Mouse (Mus musculus) heart, embryonic 11.5 days (tissue): Measurements from ENCODE around the gene Ubash3b. TPM values are rescaled to one million over a fixed set of nuclear protein-coding genes. Genes with fewer than 3 reads are reported as not detected.

Source experiments
- ATAC-seq: fragments of 200-750 bp; cut with Nextera tagmentation; replicated peaks from 2 replicates; pipeline ENCODE4 v1.8.0; 2017; ENCODE audit warnings: moderate library complexity; ENCODE audit not compliant: insufficient number of reproducible peaks, low FRiP score, low TSS enrichment
- H3K27ac ChIP-seq: fragments of 300-500 bp; sonication (generic); 2 replicates; pipeline ENCODE4 v1.5.1; 2014; ENCODE audit warnings: mild to moderate bottlenecking, low read depth, low read length
- H3K27me3 ChIP-seq: fragments of 300-500 bp; sonication (generic); 2 replicates; pipeline ENCODE4 v1.6.1; 2014; ENCODE audit warnings: mild to moderate bottlenecking, low read length, mixed read lengths; ENCODE audit not compliant: control insufficient read depth, insufficient read depth
- H3K36me3 ChIP-seq: fragments of 300-500 bp; sonication (generic); 2 replicates; pipeline ENCODE4 v1.6.1; 2014; ENCODE audit warnings: mild to moderate bottlenecking, low read length, moderate library complexity, mixed read lengths; ENCODE audit not compliant: control insufficient read depth, insufficient read depth
- H3K4me1 ChIP-seq: fragments of 300-500 bp; sonication (generic); 2 replicates; pipeline ENCODE4 v1.6.1; 2014; ENCODE audit warnings: low read length; ENCODE audit not compliant: control insufficient read depth, insufficient read depth
- H3K4me2 ChIP-seq: fragments of 300-500 bp; sonication (generic); 2 replicates; pipeline ENCODE4 v1.6.1; 2014; ENCODE audit warnings: mild to moderate bottlenecking, moderate library complexity
- H3K4me3 ChIP-seq: fragments of 300-500 bp; sonication (generic); 2 replicates; pipeline ENCODE4 v1.5.1; 2014; ENCODE audit warnings: low read depth, low read length
- H3K9ac ChIP-seq: fragments of 300-500 bp; sonication (generic); 2 replicates; pipeline ENCODE4 v1.6.1; 2014; ENCODE audit warnings: mild to moderate bottlenecking, low read depth, low read length, moderate library complexity
- H3K9me3 ChIP-seq: fragments of 300-500 bp; sonication (generic); replicated peaks from 2 replicates; pipeline ENCODE4 v1.6.1; 2016; ENCODE audit warnings: low read length; ENCODE audit not compliant: control insufficient read depth
- WGBS: fragments of 180-500 bp; shearing (Covaris S2); extraction: QIAGEN DNeasy Blood & Tissue Kit; methylation state at CpG from one replicate; pipeline ENCODE4 v1.1.7; 2014; ENCODE audit not compliant: insufficient replicate concordance; 5-methylcytosine and 5-hydroxymethylcytosine counted together
- polyA plus RNA-seq: library from polyadenylated mRNA; unstranded; fragments of >200 nt; fragmentation: Nextera tagmentation; extraction: Ambion mirVana; gene quantifications from 2 replicates; pipeline ENCODE4 v1.2.1, GENCODE M21; 2014

The Ubash3b gene
- polyA plus RNA-seq, 1 experiment from 2014 or later: 15.2 TPM

- H3K36me3 ChIP-seq: no peaks in the 10 kb centered on the region
- no peak overlapping the region for H3K4me2 ChIP-seq
- H3K27me3 ChIP-seq: no peaks in the 10 kb centered on the region
- no peaks in the 10 kb centered on the region for H3K9me3 ChIP-seq
- H3K27ac ChIP-seq: no peak overlapping the region
- 56% methylated on average over 3 of the region's 3 CpGs for WGBS
- H3K4me1 ChIP-seq: peaks cover 21% of the 10 kb centered on the region
- no peak overlapping the region for H3K9ac ChIP-seq
- ATAC-seq: no peak
- no peak overlapping the region for H3K4me3 ChIP-seq
Measured at GRCm38 (mm10) chr9:41173158-41173557, 11.7 kb upstream of the Ubash3b start.

- Histone ChIP-seq H3K9me3 (no peaks in the 10 kb centered on the region), H3K4me2 (no peak overlapping the region; the same call in 1 of the 2 replicates), H3K36me3 (no peaks in the 10 kb centered on the region), H3K27me3 (no peaks in the 10 kb centered on the region), H3K9ac (no peak overlapping the region), H3K27ac (no peak overlapping the region), H3K4me1 (peaks cover 21% of the 10 kb centered on the region), H3K4me3 (no peak overlapping the region)
- 77% methylated on average over 8 of the region's 8 CpGs for WGBS
- no peak for ATAC-seq
Measured at GRCm38 (mm10) chr9:41172426-41172825, 10.9 kb upstream of the Ubash3b start.

DNA sequence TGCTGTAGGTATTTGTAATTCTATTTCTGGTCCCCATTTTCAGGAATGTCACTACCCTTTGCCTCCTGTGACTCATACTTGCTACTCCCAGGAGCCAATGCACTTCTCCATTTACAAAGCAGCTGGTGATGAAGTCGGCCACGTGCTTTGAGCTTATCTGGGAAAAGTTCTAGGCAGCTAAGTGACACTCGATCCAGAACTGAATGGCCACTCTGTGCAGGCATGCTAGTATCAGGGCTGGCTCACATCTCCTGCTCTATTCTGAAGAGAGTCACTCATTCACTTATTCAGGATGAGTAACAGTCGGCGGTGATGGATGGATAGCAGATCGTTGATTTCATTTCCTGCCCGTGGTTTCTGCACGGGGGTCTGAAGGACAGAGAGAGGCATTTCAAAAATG is 8.5 kb upstream of the Ubash3b start:
- ATAC-seq: peak; percentile 68; the same call in 1 of the 2 replicates
- no peak overlapping the region for H3K9ac ChIP-seq
- no peaks in the 10 kb centered on the region for H3K27me3 ChIP-seq
- no peaks in the 10 kb centered on the region for H3K36me3 ChIP-seq
- no peaks in the 10 kb centered on the region for H3K9me3 ChIP-seq
- 7% methylated on average over 8 of the region's 8 CpGs for WGBS
- H3K4me1 ChIP-seq: peaks cover 21% of the 10 kb centered on the region
- H3K27ac ChIP-seq: no peak overlapping the region; the same call in 1 of the 2 replicates
- H3K4me2 ChIP-seq: no peak overlapping the region
- no peak overlapping the region for H3K4me3 ChIP-seq

DNA sequence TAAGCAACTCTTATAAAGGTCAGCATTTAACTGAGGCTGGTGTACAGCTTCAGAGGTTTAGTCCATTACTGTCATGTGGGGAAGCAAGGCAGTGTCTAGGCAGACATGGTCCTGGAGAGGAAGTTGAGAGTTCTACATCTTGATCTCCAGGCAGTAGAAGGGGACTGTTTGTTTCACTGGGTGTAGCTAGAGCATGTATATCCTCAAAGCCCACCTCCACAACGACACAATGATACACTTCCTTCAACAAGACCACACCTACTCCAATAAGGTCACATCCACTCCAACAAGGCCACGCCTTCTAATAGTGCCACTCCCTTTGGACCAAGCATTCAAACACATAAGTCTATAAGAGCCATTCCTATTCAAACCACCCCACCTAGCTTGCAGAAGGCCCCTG is 7.2 kb upstream of the Ubash3b start:
- H3K9me3 ChIP-seq: no peaks in the 10 kb centered on the region
- no peaks in the 10 kb centered on the region for H3K36me3 ChIP-seq
- H3K27me3 ChIP-seq: no peaks in the 10 kb centered on the region
- peaks cover 21% of the 10 kb centered on the region for H3K4me1 ChIP-seq
- H3K27ac ChIP-seq: no peak overlapping the region
- ATAC-seq: no peak
- no peak overlapping the region for H3K9ac ChIP-seq
- 70% methylated on average over 2 of the region's 2 CpGs for WGBS
- H3K4me2 ChIP-seq: no peak overlapping the region
- H3K4me3 ChIP-seq: no peak overlapping the region

- Histone ChIP-seq H3K27me3 (no peaks in the 10 kb centered on the region), H3K36me3 (no peaks in the 10 kb centered on the region), H3K4me1 (peaks cover 19% of the 10 kb centered on the region), H3K4me2 (no peak overlapping the region), H3K4me3 (no peak overlapping the region), H3K27ac (no peak overlapping the region), H3K9me3 (no peaks in the 10 kb centered on the region), H3K9ac (no peak overlapping the region)
- ATAC-seq: no peak
- 89% methylated on average over 6 of the region's 6 CpGs for WGBS
Measured at GRCm38 (mm10) chr9:41168206-41168605, 6.7 kb upstream of the Ubash3b start.

DNA sequence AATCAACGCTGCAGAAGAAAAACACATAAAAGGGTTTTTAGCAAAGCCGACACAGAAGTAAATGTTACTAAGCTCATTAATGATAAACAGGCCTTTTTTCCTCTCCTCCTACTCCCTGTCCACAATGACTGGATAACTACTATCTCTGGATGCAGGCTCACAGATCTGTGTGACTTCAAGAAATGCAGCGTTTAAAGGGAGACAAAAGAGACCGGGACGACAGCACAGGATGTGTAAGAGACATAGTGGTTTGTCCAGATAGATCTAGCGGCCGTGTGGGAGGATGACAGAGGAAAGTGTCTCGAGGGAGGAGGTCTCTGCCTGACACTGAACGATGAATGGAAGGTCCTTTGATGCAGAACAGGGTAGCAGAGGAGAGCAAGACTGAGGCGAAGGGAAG is 5.4 kb upstream of the Ubash3b start:
- 28% methylated on average over 10 of the region's 10 CpGs for WGBS
- Histone ChIP-seq H3K27ac (no peak overlapping the region), H3K36me3 (no peaks in the 10 kb centered on the region), H3K4me2 (no peak overlapping the region), H3K9me3 (no peaks in the 10 kb centered on the region), H3K27me3 (no peaks in the 10 kb centered on the region), H3K4me3 (no peak overlapping the region), H3K9ac (no peak overlapping the region), H3K4me1 (peaks cover 12% of the 10 kb centered on the region)
- ATAC-seq: no peak

- no peaks in the 10 kb centered on the region for H3K9me3 ChIP-seq
- H3K4me2 ChIP-seq: no peak overlapping the region
- no peaks in the 10 kb centered on the region for H3K27me3 ChIP-seq
- WGBS: 72% methylated on average over 4 of the region's 4 CpGs
- no peak overlapping the region for H3K9ac ChIP-seq
- no peak overlapping the region for H3K4me3 ChIP-seq
- no peak overlapping the region for H3K27ac ChIP-seq
- no peaks in the 10 kb centered on the region for H3K36me3 ChIP-seq
- no peaks in the 10 kb centered on the region for H3K4me1 ChIP-seq
- no peak for ATAC-seq
Measured at GRCm38 (mm10) chr9:41162363-41162762, 866 bp upstream of the Ubash3b start.

DNA sequence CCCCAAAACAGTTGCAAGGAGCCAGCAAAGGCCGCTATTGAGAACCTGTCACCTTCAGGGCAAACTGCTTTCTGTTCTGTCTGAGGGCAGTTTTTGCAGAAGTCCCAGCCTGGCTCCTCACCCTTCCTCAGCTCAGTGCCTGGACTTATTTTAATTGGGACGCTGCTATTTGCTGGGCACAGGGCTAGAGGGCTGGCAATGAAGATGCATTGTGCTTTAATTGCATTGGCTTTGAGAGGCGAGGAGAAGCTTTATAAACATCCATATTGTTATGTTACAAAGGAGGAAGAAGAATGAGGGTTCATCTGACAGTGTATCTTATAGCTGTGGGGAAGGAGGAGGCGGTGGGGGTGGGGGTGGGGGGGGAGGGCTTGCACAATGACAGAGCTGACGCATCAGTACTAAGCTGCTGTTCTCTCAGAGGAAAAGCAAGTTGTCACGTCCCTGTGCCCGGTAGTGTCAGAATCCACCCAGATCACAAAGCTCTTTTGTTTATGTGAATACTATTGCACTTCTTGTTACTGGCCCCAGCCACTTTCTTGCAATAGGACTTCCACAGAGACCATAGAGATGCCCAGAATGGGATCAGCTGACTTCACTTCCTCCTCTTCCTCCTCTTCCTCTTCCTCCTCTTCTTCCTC is 841 bp downstream of the Ubash3b start:
- no peak overlapping the region for H3K27ac ChIP-seq
- WGBS: 64% methylated on average over 7 of the region's 7 CpGs
- ATAC-seq: no peak
- H3K27me3 ChIP-seq: no peaks in the 10 kb centered on the region
- no peak overlapping the region for H3K4me3 ChIP-seq
- no peaks in the 10 kb centered on the region for H3K9me3 ChIP-seq
- H3K9ac ChIP-seq: no peak overlapping the region
- no peaks in the 10 kb centered on the region for H3K36me3 ChIP-seq
- no peak overlapping the region for H3K4me2 ChIP-seq
- peaks cover 12% of the 10 kb centered on the region for H3K4me1 ChIP-seq

- no peak overlapping the region for H3K9ac ChIP-seq
- no peaks in the 10 kb centered on the region for H3K27me3 ChIP-seq
- whole genome bisulfite sequencing: 85% methylated on average over 2 of the region's 2 CpGs
- no peak overlapping the region for H3K4me2 ChIP-seq
- no peak for ATAC-seq
- peaks cover 12% of the 10 kb centered on the region for H3K4me1 ChIP-seq
- no peak overlapping the region for H3K4me3 ChIP-seq
- H3K27ac ChIP-seq: no peak overlapping the region
- H3K9me3 ChIP-seq: no peaks in the 10 kb centered on the region
- H3K36me3 ChIP-seq: no peaks in the 10 kb centered on the region
Measured at GRCm38 (mm10) chr9:41159223-41159622, 2.3 kb downstream of the Ubash3b start.
